ENCODE assay signal across 9 mouse cellular contexts in the genomic region with DNA sequence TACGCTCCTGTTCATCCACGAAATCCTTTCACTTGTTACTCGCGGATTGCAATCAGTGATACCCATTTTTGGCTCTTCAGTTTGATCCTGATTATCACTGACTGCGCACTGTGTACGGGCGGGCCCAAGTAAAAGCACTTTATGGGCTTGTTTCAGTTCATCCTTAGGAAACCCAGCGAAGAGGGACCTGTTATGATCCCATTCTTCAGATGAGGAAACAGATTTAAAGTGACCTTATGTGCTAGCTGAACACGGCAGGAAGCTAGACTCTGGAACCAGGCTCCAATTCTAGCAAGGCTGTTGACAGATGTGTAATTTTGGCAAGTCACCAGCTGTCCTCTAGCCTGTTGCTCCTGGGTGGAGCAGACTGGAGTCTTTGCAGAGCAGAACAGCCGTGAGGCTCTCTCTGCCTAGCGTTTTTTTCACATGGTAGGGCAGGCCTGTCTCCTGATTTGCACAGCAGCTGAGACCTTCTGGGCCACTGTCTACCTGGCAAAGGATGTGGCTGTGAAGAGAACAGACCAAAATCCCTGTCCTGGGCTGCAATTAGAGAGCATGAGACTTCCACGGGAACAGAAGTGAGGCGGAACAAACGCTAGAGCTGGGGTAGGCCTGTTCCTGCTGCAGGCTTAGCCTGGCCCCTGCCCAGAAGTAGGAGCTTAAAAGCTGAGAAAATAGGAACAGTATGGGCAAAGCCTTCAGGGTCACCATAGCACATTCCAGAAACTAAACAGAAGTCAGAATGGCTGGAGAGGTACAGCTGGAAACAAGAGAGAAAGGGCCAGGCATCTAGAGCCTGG. TPM values are rescaled to one million over a fixed set of nuclear protein-coding genes. Genes with fewer than 3 reads are reported as not detected.
DNase-seq lines count a peak whose midpoint lies in the region; ATAC-seq and TF ChIP-seq lines count a peak whose summit lies in the region.
"Had no signal": no experiment of that assay in that cellular context is flagged by ENCODE, and none has a peak within 500 bp of the region (broad histone marks: within the 10 kb centered on the region; RNA-seq: fewer than 3 reads in every experiment).

No protein-coding gene starts in this region.

- intact Hi-C loops in gastrocnemius, adult 2 months (cut with DNase I), result no loop called here
- intact Hi-C loops in gastrocnemius, postnatal 14 days (cut with DNase I; ENCODE audit: low total_unique reads), result no loop called here

- DNase-seq in gastrocnemius, adult 2 months, result peak; percentile 55
- DNase-seq in gastrocnemius, postnatal 14 days, result no peak
- DNase-seq in heart, adult 9 months (ENCODE audit: low spot score in 2 of 2), result peak; percentile 81
- DNase-seq in kidney, adult 9 months, result peak; percentile 39
- DNase-seq in lung, postnatal 10 days, result peak; percentile 79
- no peak for DNase-seq in layer of hippocampus, adult 11-12 months (ENCODE audit: low spot score)
- no peak for DNase-seq in cerebellum, adult 18-20 months

- no peak for ATAC-seq in erythroblast, adult 5-6 weeks (replicated peaks; ENCODE audit: low FRiP score, poor library complexity, severe bottlenecking)

- TF ChIP-seq CTCF in gastrocnemius, adult 2 months (IDR thresholded peaks at IDR 0.05), result no peak

- H3K27ac ChIP-seq in gastrocnemius, adult 2 months, result peak overlapping the region; percentile 38; the same call in 1 of the 2 replicates

- H3K4me3 ChIP-seq in gastrocnemius, adult 2 months, result peak overlapping the region; percentile 72
- H3K4me3 ChIP-seq: erythroblast, embryonic 14.5 days had no signal

RNA-seq across cellular contexts. Expression of gene Efcc1, which starts 2.7 kb away (rescaled TPM):
- total RNA-seq in gastrocnemius, adult 2 months (2021), result under 1 TPM; 0.70 to 0.82 TPM
- total RNA-seq in gastrocnemius, postnatal 14 days (2021), result 1 to 10 TPM; 1.6 to 2.0 TPM
- not detected in 2 replicates for total RNA-seq in erythroblast, adult 5-6 weeks (2015; ENCODE audit: low replicate concordance)
- not detected in 2 replicates for total RNA-seq in erythroblast, adult 5-6 weeks (2017; ENCODE audit: low replicate concordance)

RNA-seq across cellular contexts. Expression of gene Gp9, which starts 44.5 kb away (rescaled TPM):
- not detected for total RNA-seq in gastrocnemius, adult 2 months (2021)
- total RNA-seq in gastrocnemius, postnatal 14 days (2021), result not detected
- 5.4 and 7.7 TPM in 2 replicates for total RNA-seq in erythroblast, adult 5-6 weeks (2015; ENCODE audit: low replicate concordance)
- total RNA-seq in erythroblast, adult 5-6 weeks (2017; ENCODE audit: low replicate concordance), result 4.9 and 5.6 TPM in 2 replicates

Comparison
In these comparisons a context has a peak if more than half of its experiments do, and no peak if none do; other contexts are left out.
1. DNase-seq: peak in gastrocnemius, adult 2 months (single experiment), heart, adult 9 months (2 of 2), kidney, adult 9 months (single experiment) and lung, postnatal 10 days (single experiment); none in gastrocnemius, postnatal 14 days (single experiment), layer of hippocampus, adult 11-12 months (single experiment) and cerebellum, adult 18-20 months (0 of 2).
2. RNA of gene Gp9, which starts 44.5 kb away (total RNA-seq): 4.9 to 7.7 TPM in erythroblast, adult 5-6 weeks; not detected in gastrocnemius, postnatal 14 days and not detected in gastrocnemius, adult 2 months; every median in the first group is over 4 times any median in the second.